Mouse (Mus musculus) intestine, embryonic 14.5 days (tissue): ENCODE data around the gene Ghrh. TPM values are rescaled to one million over a fixed set of nuclear protein-coding genes. Genes with fewer than 3 reads are reported as not detected.

Source experiments
- ATAC-seq: fragments of 200-750 bp; cut with Nextera tagmentation; replicated peaks from 2 replicates; pipeline ENCODE4 v1.8.0; 2017; ENCODE audit warnings: low read depth, moderate number of reproducible peaks, moderate TSS enrichment, moderate library complexity; ENCODE audit not compliant: low FRiP score, low TSS enrichment
- DNase-seq: peaks from one replicate; pipeline ENCODE4 v3.0.0-alpha.2; 2018; ENCODE audit warnings: low spot score
- H3K27ac ChIP-seq: fragments of 300-500 bp; sonication (generic); 2 replicates; pipeline ENCODE4 v1.5.1; 2014; ENCODE audit warnings: low read depth, mild to moderate bottlenecking, control low read depth
- H3K27me3 ChIP-seq: fragments of 300-500 bp; sonication (generic); replicated peaks from 2 replicates; pipeline ENCODE4 v1.6.1; 2014; ENCODE audit warnings: low read length, control low read depth; ENCODE audit not compliant: control insufficient read depth, insufficient read depth
- H3K36me3 ChIP-seq: fragments of 300-500 bp; sonication (generic); 2 replicates; pipeline ENCODE4 v1.6.1; 2014; ENCODE audit warnings: low read length, control low read depth; ENCODE audit not compliant: control insufficient read depth, insufficient read depth
- H3K4me1 ChIP-seq: fragments of 300-500 bp; sonication (generic); replicated peaks from 2 replicates; pipeline ENCODE4 v1.6.1; 2014; ENCODE audit warnings: low read length, control low read depth, mixed read lengths; ENCODE audit not compliant: control insufficient read depth, insufficient read depth
- H3K4me2 ChIP-seq: fragments of 300-500 bp; sonication (generic); 2 replicates; pipeline ENCODE4 v1.6.1; 2014; ENCODE audit warnings: low read length
- H3K4me3 ChIP-seq: fragments of 300-500 bp; sonication (generic); 2 replicates; pipeline ENCODE4 v1.5.1; 2014; ENCODE audit warnings: low read depth, low read length, control low read depth, mixed read lengths
- H3K9ac ChIP-seq: fragments of 300-500 bp; sonication (generic); 2 replicates; pipeline ENCODE4 v1.6.1; 2014; ENCODE audit warnings: mild to moderate bottlenecking, low read length
- H3K9me3 ChIP-seq: fragments of 300-500 bp; sonication (generic); 2 replicates; pipeline ENCODE4 v1.6.1; 2016; ENCODE audit warnings: low read length, control low read depth; ENCODE audit not compliant: control insufficient read depth
- WGBS: fragments of 180-500 bp; shearing (Covaris S2); extraction: QIAGEN DNeasy Blood & Tissue Kit; methylation state at CpG from one replicate; pipeline ENCODE4 v1.1.7; 2014; 5-methylcytosine and 5-hydroxymethylcytosine counted together
- polyA plus RNA-seq: library from polyadenylated mRNA; unstranded; fragments of >200 nt; fragmentation: Nextera tagmentation; extraction: Ambion mirVana; gene quantifications from 2 replicates; pipeline ENCODE4 v1.2.1, GENCODE M21; 2014

Gene Ghrh
- polyA plus RNA-seq, 1 experiment from 2014 or later, result 0.68 TPM

GRCm38 (mm10) chr2:157341554-157342270 is 5.6 kb downstream of the Ghrh start:
- Histone ChIP-seq H3K27ac (no peak overlapping the region), H3K36me3 (no peaks in the 10 kb centered on the region), H3K9me3 (no peaks in the 10 kb centered on the region), H3K9ac (no peak overlapping the region), H3K4me2 (no peak overlapping the region), H3K27me3 (no peaks in the 10 kb centered on the region), H3K4me3 (no peak overlapping the region), H3K4me1 (peaks cover 9% of the 10 kb centered on the region; the same call in 1 of the 2 replicates)
- peak; percentile 32; the same call in 1 of the 2 replicates for ATAC-seq
- 43% methylated on average over 11 of the region's 11 CpGs for WGBS
- peak; percentile 91 for DNase-seq

GRCm38 (mm10) chr2:157340221-157340741 is 7.0 kb downstream of the Ghrh start:
- 39% methylated on average over 7 of the region's 7 CpGs for WGBS
- Histone ChIP-seq H3K27ac (peak overlapping the region; percentile 57; the same call in 1 of the 2 replicates), H3K9me3 (no peaks in the 10 kb centered on the region), H3K4me3 (no peak overlapping the region), H3K36me3 (no peaks in the 10 kb centered on the region), H3K4me2 (no peak overlapping the region), H3K4me1 (peaks cover 9% of the 10 kb centered on the region; the same call in 1 of the 2 replicates), H3K9ac (no peak overlapping the region), H3K27me3 (no peaks in the 10 kb centered on the region)
- DNase-seq, result no peak
- ATAC-seq, result peak; percentile 7; the same call in 1 of the 2 replicates

GRCm38 (mm10) chr2:157339532-157339931 is 7.8 kb downstream of the Ghrh start:
- Histone ChIP-seq H3K27me3 (no peaks in the 10 kb centered on the region), H3K4me2 (no peak overlapping the region), H3K36me3 (no peaks in the 10 kb centered on the region), H3K9ac (no peak overlapping the region), H3K27ac (no peak overlapping the region; the same call in 1 of the 2 replicates), H3K4me1 (peaks cover 9% of the 10 kb centered on the region; the same call in 1 of the 2 replicates), H3K9me3 (no peaks in the 10 kb centered on the region), H3K4me3 (no peak overlapping the region)
- DNase-seq (no peak), ATAC-seq (no peak)
- 65% methylated on average over 7 of the region's 7 CpGs for WGBS

GRCm38 (mm10) chr2:157338663-157339062 is 8.6 kb downstream of the Ghrh start:
- no peak overlapping the region for H3K9ac ChIP-seq
- 47% methylated on average over 5 of the region's 5 CpGs for WGBS
- H3K27me3 ChIP-seq, result no peaks in the 10 kb centered on the region
- ATAC-seq (no peak), DNase-seq (peak; percentile 93)
- H3K4me3 ChIP-seq, result no peak overlapping the region
- no peaks in the 10 kb centered on the region for H3K36me3 ChIP-seq
- no peak overlapping the region for H3K27ac ChIP-seq
- H3K9me3 ChIP-seq, result no peaks in the 10 kb centered on the region
- H3K4me1 ChIP-seq, result peaks cover 9% of the 10 kb centered on the region; the same call in 1 of the 2 replicates
- no peak overlapping the region for H3K4me2 ChIP-seq

GRCm38 (mm10) chr2:157332059-157332458 is 15.2 kb downstream of the Ghrh start:
- no peak overlapping the region for H3K4me3 ChIP-seq
- H3K36me3 ChIP-seq, result peaks cover 10% of the 10 kb centered on the region
- no peaks in the 10 kb centered on the region; the same call in 1 of the 2 replicates for H3K4me1 ChIP-seq
- ATAC-seq (no peak), DNase-seq (no peak)
- H3K9me3 ChIP-seq, result no peaks in the 10 kb centered on the region
- WGBS, result 80% methylated on average over 5 of the region's 5 CpGs
- no peak overlapping the region for H3K9ac ChIP-seq
- H3K27ac ChIP-seq, result no peak overlapping the region
- no peak overlapping the region for H3K4me2 ChIP-seq
- no peaks in the 10 kb centered on the region for H3K27me3 ChIP-seq

- H3K27ac ChIP-seq, result no peak overlapping the region
- WGBS, result 50% methylated on average over 11 of the region's 11 CpGs
- no peaks in the 10 kb centered on the region for H3K9me3 ChIP-seq
Measured at GRCm38 (mm10) chr2:157328570-157328969, 18.7 kb downstream of the Ghrh start.

GRCm38 (mm10) chr2:157328106-157328505 is 19.2 kb downstream of the Ghrh start:
- no peak for DNase-seq

More at GRCm38 (mm10) chr2:157328570-157328969, 18.7 kb downstream of the Ghrh start:
- DNase-seq, result no peak
- no peaks in the 10 kb centered on the region; the same call in 1 of the 2 replicates for H3K4me1 ChIP-seq
- H3K36me3 ChIP-seq, result peaks cover 45% of the 10 kb centered on the region
- H3K4me2 ChIP-seq, result no peak overlapping the region
- H3K4me3 ChIP-seq, result no peak overlapping the region
- no peak for ATAC-seq
- H3K9ac ChIP-seq, result no peak overlapping the region
- H3K27me3 ChIP-seq, result no peaks in the 10 kb centered on the region

GRCm38 (mm10) chr2:157325238-157325637 is 22.1 kb downstream of the Ghrh start:
- ATAC-seq, result no peak
- H3K27me3 ChIP-seq, result no peaks in the 10 kb centered on the region
- no peak overlapping the region for H3K9ac ChIP-seq
- peaks cover 78% of the 10 kb centered on the region for H3K36me3 ChIP-seq
- DNase-seq, result no peak
- no peak overlapping the region for H3K4me3 ChIP-seq
- no peak overlapping the region for H3K4me2 ChIP-seq
- H3K4me1 ChIP-seq, result no peaks in the 10 kb centered on the region; the same call in 1 of the 2 replicates
- H3K27ac ChIP-seq, result no peak overlapping the region
- no peaks in the 10 kb centered on the region for H3K9me3 ChIP-seq
- WGBS, result 89% methylated on average over 2 of the region's 2 CpGs

More at GRCm38 (mm10) chr2:157328106-157328505, 19.2 kb downstream of the Ghrh start:
- no peak overlapping the region for H3K4me2 ChIP-seq
- H3K27me3 ChIP-seq, result no peaks in the 10 kb centered on the region
- no peaks in the 10 kb centered on the region; the same call in 1 of the 2 replicates for H3K4me1 ChIP-seq
- peaks cover 49% of the 10 kb centered on the region for H3K36me3 ChIP-seq
- no peak overlapping the region for H3K27ac ChIP-seq
- H3K9ac ChIP-seq, result no peak overlapping the region
- 48% methylated on average over 5 of the region's 5 CpGs for WGBS
- no peak overlapping the region for H3K4me3 ChIP-seq
- ATAC-seq, result no peak
- H3K9me3 ChIP-seq, result no peaks in the 10 kb centered on the region
